Mouse (Mus musculus) lung, embryonic 16.5 days (tissue): ENCODE measurements around the gene Ssbp2. TPM values are rescaled to one million over a fixed set of nuclear protein-coding genes. Genes with fewer than 3 reads are reported as not detected.

Experiments used
- ATAC-seq: fragments of 200-750 bp; cut with Nextera tagmentation; 2 replicates; pipeline ENCODE4 v1.8.0; 2017; ENCODE audit warnings: low read depth, mild to moderate bottlenecking, moderate library complexity
- H3K27ac ChIP-seq: fragments of 300-500 bp; sonication (generic); 2 replicates; pipeline ENCODE4 v1.5.1; 2014; ENCODE audit warnings: mild to moderate bottlenecking, control low read depth, low read length
- H3K27me3 ChIP-seq: fragments of 300-500 bp; sonication (generic); 2 replicates; pipeline ENCODE4 v1.6.1; 2014; ENCODE audit warnings: low read depth, low read length, mixed read lengths; ENCODE audit not compliant: control insufficient read depth, insufficient read depth
- H3K36me3 ChIP-seq: fragments of 300-500 bp; sonication (generic); 2 replicates; pipeline ENCODE4 v1.6.1; 2014; ENCODE audit warnings: low read length; ENCODE audit not compliant: control insufficient read depth, insufficient read depth
- H3K4me1 ChIP-seq: fragments of 300-500 bp; sonication (generic); replicated peaks from 2 replicates; pipeline ENCODE4 v1.6.1; 2014; ENCODE audit warnings: low read length, mixed read lengths; ENCODE audit not compliant: control insufficient read depth, insufficient read depth
- H3K4me2 ChIP-seq: fragments of 300-500 bp; sonication (generic); 2 replicates; pipeline ENCODE4 v1.6.1; 2014; ENCODE audit warnings: low read depth, low read length, control low read depth
- H3K4me3 ChIP-seq: fragments of 300-500 bp; sonication (generic); 2 replicates; pipeline ENCODE4 v1.5.1; 2014; ENCODE audit warnings: mild to moderate bottlenecking, low read length, control low read depth
- H3K9ac ChIP-seq: fragments of 300-500 bp; sonication (generic); 2 replicates; pipeline ENCODE4 v1.6.1; 2014; ENCODE audit warnings: low read length, control low read depth
- H3K9me3 ChIP-seq: fragments of 300-500 bp; sonication (generic); 2 replicates; pipeline ENCODE4 v1.6.1; 2016; ENCODE audit warnings: low read length; ENCODE audit not compliant: control insufficient read depth
- WGBS: fragments of 180-500 bp; shearing (Covaris S2); extraction: QIAGEN DNeasy Blood & Tissue Kit; methylation state at CpG from one replicate; pipeline ENCODE4 v1.1.7; 2014; 5-methylcytosine and 5-hydroxymethylcytosine counted together
- polyA plus RNA-seq: library from polyadenylated mRNA; unstranded; fragments of >200 nt; fragmentation: Nextera tagmentation; extraction: Ambion mirVana; gene quantifications from 2 replicates; pipeline ENCODE4 v1.2.1, GENCODE M21; 2015

Ssbp2 gene
- polyA plus RNA-seq: 98.6 and 104 TPM in 2 replicates

DNA sequence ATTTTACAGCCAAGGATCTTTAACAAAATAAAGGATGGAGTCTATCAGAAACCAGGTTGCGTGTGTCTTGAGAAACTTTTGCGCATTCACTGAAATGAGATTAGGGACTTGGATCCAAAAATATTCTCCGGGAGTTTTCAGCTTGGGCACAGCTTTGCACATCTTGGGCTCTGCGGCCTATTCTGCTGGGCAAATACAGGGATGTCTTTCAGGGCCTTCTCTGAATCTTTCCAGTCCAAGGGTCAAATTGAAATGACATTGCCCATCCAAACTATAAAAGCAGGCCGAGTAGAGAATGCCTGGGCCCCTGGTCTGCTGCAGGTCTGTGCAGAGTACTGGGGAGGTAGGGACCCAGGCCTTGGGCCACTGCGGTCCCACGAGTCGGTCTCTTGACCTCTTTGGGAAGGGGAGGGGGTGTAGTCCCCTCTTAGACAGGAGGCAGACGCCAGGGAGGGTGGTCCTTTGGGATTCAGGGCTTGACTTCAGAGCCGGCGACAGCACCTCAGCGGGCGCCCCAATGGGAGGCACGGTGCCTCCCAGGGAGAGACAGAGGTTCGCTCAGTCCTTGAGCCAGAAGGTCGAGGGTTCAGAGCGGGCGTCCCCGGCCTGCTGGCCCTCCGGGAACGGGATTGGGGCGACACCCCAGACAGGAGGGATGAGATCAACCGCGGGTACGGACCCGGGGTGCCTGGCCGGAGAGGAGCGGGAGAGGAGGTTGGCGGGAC lies at the start of gene Ssbp2:
Gene Ssbp2, plus strand, starts transcription at position 388 of the 725 bp plus-strand sequence.
- 10% methylated on average over 29 of the region's 29 CpGs for WGBS
- no peaks in the 10 kb centered on the region for H3K27me3 ChIP-seq
- no peaks in the 10 kb centered on the region for H3K9me3 ChIP-seq
- peak within 1 kb of the TSS; percentile 94 for H3K9ac ChIP-seq
- H3K36me3 ChIP-seq: no peaks in the 10 kb centered on the region
- peaks cover 12% of the 10 kb centered on the region for H3K4me1 ChIP-seq
- ATAC-seq: peak; percentile 66
- peak within 1 kb of the TSS; percentile 93 for H3K4me3 ChIP-seq
- peak within 1 kb of the TSS; percentile 90 for H3K4me2 ChIP-seq
- H3K27ac ChIP-seq: peak within 1 kb of the TSS; percentile 92

DNA sequence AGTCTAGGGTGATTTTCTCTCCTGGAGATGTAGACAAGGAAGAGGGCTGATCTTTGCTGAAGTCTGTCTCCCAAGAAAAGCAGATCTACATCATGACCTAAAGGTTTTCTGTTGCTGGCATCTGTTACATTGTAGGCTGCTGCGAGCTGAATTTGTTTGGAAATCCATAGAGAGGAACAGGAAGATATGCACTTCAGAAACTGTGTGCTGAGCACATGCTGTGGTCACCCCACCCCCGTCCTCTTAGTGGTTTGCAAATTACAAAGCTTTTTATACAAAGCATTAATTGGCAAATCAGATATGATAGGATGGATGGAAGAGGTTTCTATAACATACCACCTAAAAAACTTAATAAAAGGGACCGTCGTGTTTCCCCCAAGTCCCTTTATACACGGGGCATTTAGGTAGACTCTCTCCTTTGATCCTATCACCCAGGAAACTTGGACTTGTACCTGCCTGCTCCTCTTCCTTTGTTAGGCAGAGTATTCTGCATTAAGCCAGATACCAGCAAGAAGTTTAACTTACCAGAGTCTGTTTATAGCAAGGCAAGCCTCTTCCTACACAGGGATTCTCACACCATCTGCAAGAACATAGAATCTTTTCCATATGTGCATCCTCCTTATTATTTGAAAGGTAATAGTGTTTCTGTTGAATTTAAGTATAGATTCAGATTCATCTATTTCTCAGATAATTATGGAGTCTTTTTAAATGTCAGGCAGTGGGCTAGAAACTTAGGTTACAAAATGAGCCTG lies 46.2 kb upstream of the Ssbp2 start:
- ATAC-seq: no peak
- WGBS: 77% methylated on average over 5 of the region's 5 CpGs
- Histone ChIP-seq H3K9ac (no peak overlapping the region), H3K27ac (no peak overlapping the region), H3K4me3 (no peak overlapping the region), H3K36me3 (no peaks in the 10 kb centered on the region), H3K9me3 (no peaks in the 10 kb centered on the region), H3K27me3 (no peaks in the 10 kb centered on the region), H3K4me2 (no peak overlapping the region), H3K4me1 (no peaks in the 10 kb centered on the region)

DNA sequence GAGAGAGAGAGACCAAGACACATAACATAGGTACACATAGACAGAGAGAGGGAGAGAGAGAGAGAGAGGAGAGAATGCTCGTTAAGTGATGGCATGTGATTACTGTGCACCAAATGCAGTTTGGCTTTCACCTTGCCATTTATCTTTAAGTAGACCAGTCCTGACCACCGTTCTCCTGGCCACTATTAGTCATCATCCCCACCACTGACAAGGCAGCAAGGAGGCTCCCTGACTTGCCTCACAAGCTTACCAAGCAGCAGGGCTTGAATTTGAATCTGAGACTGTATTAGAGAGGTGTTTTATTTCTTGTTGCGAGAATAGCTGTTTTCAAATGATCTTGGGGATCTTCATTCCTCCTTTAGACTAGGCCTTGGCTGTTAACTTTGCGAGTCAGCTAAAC lies 44.2 kb upstream of the Ssbp2 start:
- Histone ChIP-seq H3K36me3 (no peaks in the 10 kb centered on the region), H3K9me3 (no peaks in the 10 kb centered on the region), H3K4me1 (no peaks in the 10 kb centered on the region), H3K27ac (no peak overlapping the region), H3K9ac (no peak overlapping the region), H3K4me2 (no peak overlapping the region), H3K4me3 (no peak overlapping the region), H3K27me3 (no peaks in the 10 kb centered on the region)
- ATAC-seq: no peak
- WGBS: 70% methylated on average over 4 of the region's 4 CpGs

DNA sequence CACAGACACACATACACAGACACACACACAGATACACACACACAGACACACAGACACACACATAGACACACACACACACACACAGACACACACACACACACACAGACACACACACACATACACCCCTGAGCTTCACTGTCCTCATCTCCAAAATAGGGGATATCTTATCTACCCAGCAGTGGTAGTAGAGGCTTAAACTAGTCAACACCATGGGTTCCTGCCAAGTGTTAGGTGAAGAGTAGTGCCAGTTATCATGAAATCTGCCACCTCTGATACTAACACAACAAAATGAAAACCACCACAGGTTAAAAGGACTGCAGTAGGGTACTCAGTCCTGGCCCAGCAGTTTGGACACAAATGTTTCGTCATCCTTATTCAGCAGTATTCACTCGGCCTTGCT lies 43.4 kb upstream of the Ssbp2 start:
- no peak overlapping the region for H3K27ac ChIP-seq
- H3K4me2 ChIP-seq: no peak overlapping the region
- ATAC-seq: no peak
- no peaks in the 10 kb centered on the region for H3K9me3 ChIP-seq
- 76% methylated on average over 2 of the region's 2 CpGs for WGBS
- no peaks in the 10 kb centered on the region for H3K27me3 ChIP-seq
- no peak overlapping the region for H3K9ac ChIP-seq
- 0 out of 2 replicates have a peak, but pooled peaks cover 2% of the 10 kb centered on the region for H3K4me1 ChIP-seq
- no peak overlapping the region for H3K4me3 ChIP-seq
- no peaks in the 10 kb centered on the region for H3K36me3 ChIP-seq

DNA sequence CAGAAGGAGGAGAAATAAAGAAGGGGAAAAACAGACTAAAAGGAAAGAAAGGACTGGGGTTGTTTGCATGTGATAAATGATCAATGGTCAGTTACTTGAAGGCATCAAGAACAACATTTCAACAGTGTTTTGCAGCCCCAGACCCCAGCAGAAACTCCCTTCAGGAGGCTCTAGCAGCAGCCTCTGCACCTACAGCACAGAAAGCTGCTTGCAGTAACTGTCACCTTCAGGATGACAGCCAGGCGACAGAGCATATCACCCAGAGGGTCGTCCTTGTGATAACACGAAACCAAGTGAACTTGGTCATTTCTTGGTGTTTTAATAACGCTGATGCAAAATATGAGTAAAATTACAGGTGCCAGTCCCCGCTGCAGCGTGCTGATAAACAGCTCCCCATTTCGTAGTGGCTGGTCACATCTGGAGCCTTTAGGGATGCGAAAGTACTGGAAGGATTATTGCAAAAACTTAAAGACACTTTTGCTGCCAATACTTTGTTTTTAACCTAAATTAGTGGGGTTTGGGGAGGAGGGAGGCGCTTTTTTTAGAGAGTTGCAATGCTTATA lies 38.6 kb upstream of the Ssbp2 start:
- WGBS: 18% methylated on average over 9 of the region's 9 CpGs
- no peak overlapping the region for H3K9ac ChIP-seq
- H3K27ac ChIP-seq: no peak overlapping the region
- ATAC-seq: peak; percentile 69; the same call in 1 of the 2 replicates
- H3K36me3 ChIP-seq: no peaks in the 10 kb centered on the region
- H3K27me3 ChIP-seq: no peaks in the 10 kb centered on the region
- H3K4me2 ChIP-seq: peak overlapping the region; percentile 22; the same call in 1 of the 2 replicates
- 0 out of 2 replicates have a peak, but pooled peaks cover 2% of the 10 kb centered on the region for H3K4me1 ChIP-seq
- no peaks in the 10 kb centered on the region for H3K9me3 ChIP-seq
- H3K4me3 ChIP-seq: no peak overlapping the region

DNA sequence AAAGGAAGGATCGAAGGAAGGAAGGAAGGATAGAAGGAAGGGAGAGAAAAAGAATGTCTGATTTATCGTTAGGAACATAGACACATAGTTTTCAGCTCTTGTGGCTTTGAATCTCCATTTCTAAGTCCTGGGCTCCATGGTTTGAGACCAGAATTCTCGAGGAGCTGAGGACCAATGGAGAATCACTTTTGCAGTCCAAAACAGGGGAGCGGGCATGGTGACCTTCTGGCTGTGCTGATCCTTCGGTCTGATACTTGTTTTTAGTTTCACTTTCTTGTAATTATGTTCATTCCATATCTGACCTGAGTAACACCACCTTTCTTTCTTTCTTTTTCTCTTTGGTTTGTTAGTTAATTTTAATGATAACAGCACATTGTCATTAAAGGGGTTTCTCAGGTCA lies 29.2 kb upstream of the Ssbp2 start:
- Histone ChIP-seq H3K27me3 (no peaks in the 10 kb centered on the region), H3K27ac (no peak overlapping the region), H3K9ac (no peak overlapping the region), H3K4me3 (no peak overlapping the region), H3K4me2 (peak overlapping the region; percentile 27; the same call in 1 of the 2 replicates), H3K9me3 (no peaks in the 10 kb centered on the region), H3K4me1 (peaks cover 5% of the 10 kb centered on the region), H3K36me3 (no peaks in the 10 kb centered on the region)
- no peak for ATAC-seq
- WGBS: 54% methylated on average over 5 of the region's 5 CpGs

DNA sequence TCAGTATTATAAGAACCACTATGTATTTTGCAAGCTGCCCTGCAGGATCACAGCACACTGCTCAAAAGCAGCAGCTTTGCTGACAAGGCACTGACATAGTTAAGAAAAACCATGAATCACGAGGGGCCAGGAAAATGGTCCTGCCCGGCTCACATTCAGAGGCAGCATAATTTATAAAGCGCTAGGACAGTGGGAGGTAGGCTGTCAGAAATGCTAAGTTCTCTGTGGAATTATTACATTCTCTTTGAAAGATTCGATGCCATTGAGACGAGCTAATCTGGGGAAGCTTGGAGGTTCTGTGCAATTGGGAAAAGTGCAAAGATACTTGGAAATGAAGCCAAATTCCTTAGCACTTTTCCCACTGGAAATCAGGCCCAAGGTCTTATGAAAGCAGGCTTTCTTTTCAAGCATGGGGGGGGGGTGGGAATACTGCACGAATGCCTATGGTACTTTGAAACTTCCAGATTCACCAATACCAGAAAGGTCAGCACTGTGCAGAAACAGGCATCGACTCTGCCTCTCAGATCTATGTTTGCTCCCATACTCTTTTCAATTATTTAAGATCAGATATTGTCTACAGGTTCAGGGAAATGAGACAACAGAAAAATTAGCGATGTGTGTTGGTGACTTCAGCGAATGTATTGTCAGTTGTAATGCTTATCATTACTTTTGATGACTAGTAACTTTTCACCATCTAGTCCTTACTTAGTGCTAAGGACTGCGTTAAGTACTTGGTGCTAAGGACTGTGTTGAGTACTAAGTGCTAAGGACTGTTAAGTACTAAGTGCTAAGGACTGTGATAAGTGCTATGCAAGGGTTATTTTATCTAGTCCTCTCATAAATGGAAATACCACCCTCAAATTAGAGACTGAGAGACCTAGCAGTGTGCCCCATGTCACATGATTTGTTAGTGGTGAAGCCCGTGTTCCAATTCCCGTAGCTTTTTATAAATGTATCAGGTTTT lies 28.4 kb upstream of the Ssbp2 start:
- no peak overlapping the region for H3K4me2 ChIP-seq
- H3K36me3 ChIP-seq: no peaks in the 10 kb centered on the region
- H3K9ac ChIP-seq: no peak overlapping the region
- H3K4me1 ChIP-seq: peaks cover 5% of the 10 kb centered on the region
- WGBS: 48% methylated on average over 12 of the region's 12 CpGs
- no peak overlapping the region for H3K27ac ChIP-seq
- H3K27me3 ChIP-seq: no peaks in the 10 kb centered on the region
- H3K9me3 ChIP-seq: no peaks in the 10 kb centered on the region
- no peak for ATAC-seq
- H3K4me3 ChIP-seq: no peak overlapping the region

DNA sequence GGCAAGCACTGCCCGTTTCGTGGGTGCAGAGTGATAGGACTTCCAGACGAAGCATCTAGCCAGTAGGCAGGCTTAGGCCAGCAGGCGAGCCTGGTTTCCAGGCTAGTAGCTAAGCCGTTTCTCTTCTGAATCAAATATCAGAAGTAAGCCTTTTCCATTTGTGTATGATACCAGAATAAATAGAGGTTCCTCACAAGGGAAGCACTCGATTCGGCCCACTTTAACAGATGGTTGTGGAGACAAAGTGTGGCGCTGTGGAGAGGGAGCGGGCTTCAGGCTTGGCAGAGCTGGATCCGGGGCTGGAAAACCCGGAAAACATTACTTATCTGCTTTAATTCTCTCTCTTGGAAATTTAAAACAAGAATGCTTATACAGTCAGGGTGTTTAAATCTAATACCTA lies 27.1 kb upstream of the Ssbp2 start:
- H3K4me1 ChIP-seq: peaks cover 5% of the 10 kb centered on the region
- H3K4me3 ChIP-seq: no peak overlapping the region
- no peaks in the 10 kb centered on the region for H3K36me3 ChIP-seq
- no peak for ATAC-seq
- no peaks in the 10 kb centered on the region for H3K9me3 ChIP-seq
- 69% methylated on average over 11 of the region's 11 CpGs for WGBS
- H3K27ac ChIP-seq: no peak overlapping the region
- no peak overlapping the region for H3K9ac ChIP-seq
- no peak overlapping the region for H3K4me2 ChIP-seq
- H3K27me3 ChIP-seq: no peaks in the 10 kb centered on the region
